ENCODE assay signal across 9 mouse cellular contexts in the genomic region with DNA sequence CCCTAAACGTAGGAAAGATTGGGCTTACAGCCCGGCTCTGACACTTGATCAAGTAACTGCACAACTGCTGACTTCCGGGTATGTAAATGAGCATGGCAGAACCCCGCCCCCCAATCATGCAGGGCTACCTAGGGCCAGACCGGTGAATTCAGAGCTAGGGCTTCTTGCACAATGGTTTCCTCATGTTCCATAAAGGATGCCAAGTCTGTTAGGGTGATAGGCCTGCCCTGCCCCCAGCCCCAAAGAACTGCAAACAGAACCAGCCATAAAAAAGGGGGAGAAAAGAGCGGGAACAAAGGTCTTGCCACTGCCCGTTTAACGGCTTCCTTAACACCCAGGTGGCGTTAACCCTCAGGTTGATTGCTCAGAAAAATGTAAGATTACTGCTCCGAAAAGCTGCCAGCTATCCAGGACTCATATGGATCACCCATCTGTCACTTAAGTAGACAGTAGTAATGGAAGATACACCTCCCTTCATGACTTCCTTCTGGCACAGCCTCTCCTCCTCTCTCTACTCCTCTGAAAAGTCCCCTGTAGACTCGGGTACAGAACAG. TPM values are rescaled to one million over a fixed set of nuclear protein-coding genes. Genes with fewer than 3 reads are reported as not detected.
DNase-seq lines count a peak whose midpoint lies in the region; ATAC-seq and TF ChIP-seq lines count a peak whose summit lies in the region.
"Had no signal": no experiment of that assay in that cellular context is flagged by ENCODE, and none has a peak within 500 bp of the region (broad histone marks: within the 10 kb centered on the region; RNA-seq: fewer than 3 reads in every experiment).

No protein-coding gene starts in this region.

- no peak overlapping the region for H3K9ac ChIP-seq in heart, embryonic 11.5 days (ENCODE audit: low read depth, low read length)
- H3K9ac ChIP-seq in ES-E14 (ENCODE audit: insufficient read depth, low read depth, low read length, poor library complexity, severe bottlenecking) = 0 out of 2 replicates have a peak overlapping the region, but pooled peaks have one; percentile 26
- no peak overlapping the region for H3K9ac ChIP-seq in midbrain, embryonic 15.5 days
- no peak overlapping the region for H3K9ac ChIP-seq in forebrain, embryonic 11.5 days (ENCODE audit: low read length)
- H3K9ac ChIP-seq: midbrain, embryonic 12.5 days had no signal

- in situ Hi-C loops in ES-E14 (cut with MboI; ENCODE audit: low sequenced_read_pairs in 2 of 2, unreplicated experiment in 2 of 2) = loop anchor here in 1 of 2 experiments (5.0 kb wide), 1 partner anchor 77 kb away; no protein-coding TSS in a partner anchor

- no peaks in the 10 kb centered on the region for H3K9me3 ChIP-seq in heart, embryonic 11.5 days (replicated peaks; ENCODE audit: control insufficient read depth, low read length)
- H3K9me3 ChIP-seq in ES-E14 (ENCODE audit: control insufficient read depth, insufficient read depth, low read depth, low read length) = no peaks in the 10 kb centered on the region
- H3K9me3 ChIP-seq in erythroblast, embryonic 14.5 days (ENCODE audit: control insufficient read depth, low read length) = peaks cover 5% of the 10 kb centered on the region
- no peaks in the 10 kb centered on the region for H3K9me3 ChIP-seq in midbrain, embryonic 15.5 days
- H3K9me3 ChIP-seq in forebrain, embryonic 11.5 days (ENCODE audit: control insufficient read depth, low read length) = 0 out of 2 replicates have a peak, but pooled peaks cover 4% of the 10 kb centered on the region

- no peaks in the 10 kb centered on the region for H3K36me3 ChIP-seq in heart, embryonic 11.5 days (ENCODE audit: control insufficient read depth, insufficient read depth, low read length)
- H3K36me3 ChIP-seq in ES-E14 (ENCODE audit: control insufficient read depth, insufficient read depth, low read length, poor library complexity, severe bottlenecking) = no peaks in the 10 kb centered on the region
- H3K36me3 ChIP-seq in erythroblast, embryonic 14.5 days (ENCODE audit: control insufficient read depth) = no peaks in the 10 kb centered on the region
- H3K36me3 ChIP-seq in spleen, adult 2 months (ENCODE audit: control insufficient read depth, insufficient read depth, low read length) = no peaks in the 10 kb centered on the region
- H3K36me3 ChIP-seq in midbrain, embryonic 15.5 days (replicated peaks) = no peaks in the 10 kb centered on the region
- H3K36me3 ChIP-seq in forebrain, embryonic 11.5 days (ENCODE audit: control insufficient read depth, insufficient read depth, low read length) = no peaks in the 10 kb centered on the region
- H3K36me3 ChIP-seq: midbrain, embryonic 12.5 days had no signal

- intact Hi-C loops in heart, postnatal 10 days (cut with DNase I) = no loop called here

- peaks cover 2% of the 10 kb centered on the region; the same call in 1 of the 2 replicates for H3K27me3 ChIP-seq in heart, embryonic 11.5 days (ENCODE audit: control insufficient read depth, insufficient read depth, low read length)
- no peaks in the 10 kb centered on the region for H3K27me3 ChIP-seq in erythroblast, embryonic 14.5 days (ENCODE audit: control insufficient read depth)
- no peaks in the 10 kb centered on the region for H3K27me3 ChIP-seq in spleen, adult 2 months (ENCODE audit: control insufficient read depth, insufficient read depth, low read length)
- H3K27me3 ChIP-seq in midbrain, embryonic 15.5 days (replicated peaks) = no peaks in the 10 kb centered on the region
- H3K27me3 ChIP-seq in forebrain, embryonic 11.5 days (ENCODE audit: control insufficient read depth, insufficient read depth, low read length) = no peaks in the 10 kb centered on the region
- H3K27me3 ChIP-seq: midbrain, embryonic 12.5 days had no signal

- TF ChIP-seq CTCF in spleen, adult 2 months (IDR thresholded peaks at IDR 0.05; ENCODE audit: extremely low read depth, insufficient read depth, insufficient read length, insufficient replicate concordance) = no peak

- 55% methylated on average over 11 of the region's 11 CpGs for WGBS in heart, embryonic 11.5 days (ENCODE audit: insufficient replicate concordance)
- 35% methylated on average over 11 of the region's 11 CpGs for WGBS in spleen, adult 2 months
- 58% methylated on average over 11 of the region's 11 CpGs for WGBS in midbrain, embryonic 15.5 days
- 65% methylated on average over 11 of the region's 11 CpGs for WGBS in forebrain, embryonic 11.5 days

- no peak overlapping the region for H3K4me3 ChIP-seq in heart, embryonic 11.5 days (ENCODE audit: low read depth, low read length)
- no peak overlapping the region for H3K4me3 ChIP-seq in ES-E14 (ENCODE audit: insufficient read depth in 1 of 2, low read depth in 1 of 2, low read length in 2 of 2, poor library complexity in 1 of 2, severe bottlenecking in 1 of 2)
- peak overlapping the region; percentile 13 for H3K4me3 ChIP-seq in erythroblast, embryonic 14.5 days (replicated peaks)
- peak overlapping the region; percentile 33; the same call in 1 of the 2 replicates for H3K4me3 ChIP-seq in spleen, adult 2 months (ENCODE audit: extremely low read depth, insufficient read depth, insufficient read length)
- no peak overlapping the region for H3K4me3 ChIP-seq in midbrain, embryonic 15.5 days
- no peak overlapping the region for H3K4me3 ChIP-seq in forebrain, embryonic 11.5 days (ENCODE audit: low read depth, low read length)
- H3K4me3 ChIP-seq: midbrain, embryonic 12.5 days had no signal

- peaks cover 7% of the 10 kb centered on the region for H3K4me1 ChIP-seq in heart, embryonic 11.5 days (ENCODE audit: control insufficient read depth, insufficient read depth, low read length)
- no peaks in the 10 kb centered on the region for H3K4me1 ChIP-seq in ES-E14 (ENCODE audit: control insufficient read depth in 2 of 2, insufficient read depth in 2 of 2, low read length in 2 of 2, poor library complexity in 1 of 2)
- peaks cover 3% of the 10 kb centered on the region for H3K4me1 ChIP-seq in erythroblast, embryonic 14.5 days (ENCODE audit: control insufficient read depth)
- H3K4me1 ChIP-seq in spleen, adult 2 months (ENCODE audit: control insufficient read depth, insufficient read depth, insufficient read length) = peaks cover 4% of the 10 kb centered on the region; the same call in 1 of the 2 replicates
- H3K4me1 ChIP-seq in midbrain, embryonic 15.5 days = peaks cover 7% of the 10 kb centered on the region; the same call in 1 of the 2 replicates
- peaks cover 6% of the 10 kb centered on the region; the same call in 1 of the 2 replicates for H3K4me1 ChIP-seq in forebrain, embryonic 11.5 days (replicated peaks; ENCODE audit: control insufficient read depth, insufficient read depth, low read length)

- H3K4me2 ChIP-seq in heart, embryonic 11.5 days = peak overlapping the region; percentile 38
- H3K4me2 ChIP-seq in midbrain, embryonic 15.5 days = no peak overlapping the region
- H3K4me2 ChIP-seq in forebrain, embryonic 11.5 days (ENCODE audit: low read depth, low read length, severe bottlenecking) = no peak overlapping the region
- H3K4me2 ChIP-seq: midbrain, embryonic 12.5 days had no signal

- ATAC-seq in heart, embryonic 11.5 days (replicated peaks; ENCODE audit: insufficient number of reproducible peaks, low FRiP score, low TSS enrichment) = no peak
- no peak for ATAC-seq in midbrain, embryonic 15.5 days (replicated peaks)
- no peak for ATAC-seq in forebrain, embryonic 11.5 days (replicated peaks; ENCODE audit: low FRiP score)

- DNase-seq in heart, postnatal 10 days = no peak
- no peak for DNase-seq in ES-E14 (ENCODE audit: low read depth, low spot score)
- peak; percentile 47 for DNase-seq in liver
- peak in 1 of 2 experiments; percentile 61 for DNase-seq in spleen, adult 2 months (ENCODE audit: low read depth in 1 of 2, low spot score in 2 of 2)
- DNase-seq in forebrain, embryonic 11.5 days (ENCODE audit: low spot score) = no peak

- no peak overlapping the region for H3K27ac ChIP-seq in heart, embryonic 11.5 days (ENCODE audit: low read depth, low read length)
- H3K27ac ChIP-seq in ES-E14 (ENCODE audit: insufficient read depth, low read depth, low read length, poor library complexity, severe bottlenecking) = no peak overlapping the region
- H3K27ac ChIP-seq in spleen, adult 2 months (ENCODE audit: insufficient read depth, low read length) = peak overlapping the region; percentile 21; the same call in 1 of the 2 replicates
- no peak overlapping the region for H3K27ac ChIP-seq in midbrain, embryonic 15.5 days
- H3K27ac ChIP-seq in forebrain, embryonic 11.5 days (ENCODE audit: low read depth, low read length) = no peak overlapping the region
- H3K27ac ChIP-seq: midbrain, embryonic 12.5 days had no signal

- no peak for TF ChIP-seq POLR2A in spleen, adult 2 months (IDR thresholded peaks at IDR 0.05; ENCODE audit: low read depth, low read length)

TF ChIP-seq in ES-E14, 5 proteins besides CTCF, POLR2A, EP300 and RAD21:
- TF ChIP-seq CHD2 (IDR thresholded peaks at IDR 0.05; ENCODE audit: low read depth, low read length) (no peak), MAFK (IDR thresholded peaks at IDR 0.05; ENCODE audit: insufficient read depth, low read depth, low read length) (no peak), ZC3H11A (IDR thresholded peaks at IDR 0.05; ENCODE audit: borderline replicate concordance, low read depth, low read length) (no peak), HCFC1 (IDR thresholded peaks at IDR 0.05; ENCODE audit: borderline replicate concordance, insufficient read depth, low read length) (no peak), ZNF384 (IDR thresholded peaks at IDR 0.05; ENCODE audit: low read depth, low read length) (no peak)

RNA-seq across cellular contexts. Expression of gene Vgll4, which starts 39.7 kb away (rescaled TPM):
- polyA plus RNA-seq in heart, embryonic 11.5 days (2014; fragmentation: Nextera tagmentation; extraction: Ambion mirVana) = 49.1 and 51.6 TPM in 2 replicates
- total RNA-seq in heart, postnatal 10 days (2021) = 10 to 100 TPM; 35.9 to 42.5 TPM
- 17.1 and 25.5 TPM in 2 replicates for total RNA-seq in ES-E14 (2012; rRNA removed)
- polyA plus RNA-seq in erythroblast, embryonic 14.5 days (2012) = 0.35 and 0.53 TPM in 2 replicates
- polyA plus RNA-seq in spleen, adult 2 months (2012; rRNA removed) = 36.1 and 43.6 TPM in 2 replicates
- polyA plus RNA-seq in midbrain, embryonic 15.5 days (2015; fragmentation: Nextera tagmentation; extraction: Ambion mirVana) = 47.3 and 52.4 TPM in 2 replicates
- polyA plus RNA-seq in forebrain, embryonic 11.5 days (2014; fragmentation: Nextera tagmentation; extraction: Ambion mirVana) = 72.0 and 73.1 TPM in 2 replicates

Comparison
In these comparisons a context has a peak if more than half of its experiments do, and no peak if none do; other contexts are left out.
1. H3K4me3 ChIP-seq: peak in erythroblast, embryonic 14.5 days (single experiment) and spleen, adult 2 months (single experiment); none in heart, embryonic 11.5 days (single experiment), ES-E14 (0 of 2), midbrain, embryonic 15.5 days (single experiment) and forebrain, embryonic 11.5 days (single experiment).
2. RNA of gene Vgll4, which starts 39.7 kb away (polyA plus RNA-seq): 72.0 to 73.1 TPM in forebrain, embryonic 11.5 days, 49.1 to 51.6 TPM in heart, embryonic 11.5 days, 47.3 to 52.4 TPM in midbrain, embryonic 15.5 days and 36.1 to 43.6 TPM in spleen, adult 2 months; 0.35 to 0.53 TPM in erythroblast, embryonic 14.5 days; every median in the first group is over 10 times any median in the second.